Mouse (Mus musculus): ENCODE measurements around the gene Lgals1. TPM values are rescaled to one million over a fixed set of nuclear protein-coding genes. Genes with fewer than 3 reads are reported as not detected.
A peak's percentile ranks its signal among the peaks of the same experiment; 100 is the strongest.

The Lgals1 gene
- total RNA-seq, 1 experiment from 2014 or later, result 31.7 TPM

GRCm38 (mm10) chr15:78930801-78931426, 4.4 kb downstream of the Lgals1 start:
- ATAC-seq (ENCODE audit: extremely low read depth, insufficient number of reproducible peaks, low FRiP score, poor library complexity, severe bottlenecking), result no peak

- peak; percentile 65 for ATAC-seq (ENCODE audit: extremely low read depth, insufficient number of reproducible peaks, low FRiP score, poor library complexity, severe bottlenecking)
Observed at GRCm38 (mm10) chr15:78931577-78931976, 5.1 kb downstream of the Lgals1 start.

GRCm38 (mm10) chr15:78934784-78935320, 8.3 kb downstream of the Lgals1 start, which contains the start of gene Nol12:
Gene Nol12, plus strand, starts transcription at chr15:78934933.
- ATAC-seq (ENCODE audit: extremely low read depth, insufficient number of reproducible peaks, low FRiP score, poor library complexity, severe bottlenecking), result peak; percentile 84

- ATAC-seq (ENCODE audit: extremely low read depth, insufficient number of reproducible peaks, low FRiP score, poor library complexity, severe bottlenecking), result no peak
Observed at GRCm38 (mm10) chr15:78936403-78936802, 9.9 kb downstream of the Lgals1 start.

- ATAC-seq (ENCODE audit: extremely low read depth, insufficient number of reproducible peaks, low FRiP score, poor library complexity, severe bottlenecking), result no peak
Observed at GRCm38 (mm10) chr15:78937311-78937710, 10.8 kb downstream of the Lgals1 start.

- no peak for ATAC-seq (ENCODE audit: extremely low read depth, insufficient number of reproducible peaks, low FRiP score, poor library complexity, severe bottlenecking)
Observed at GRCm38 (mm10) chr15:78937963-78938362, 11.4 kb downstream of the Lgals1 start.

- ATAC-seq (ENCODE audit: extremely low read depth, insufficient number of reproducible peaks, low FRiP score, poor library complexity, severe bottlenecking), result no peak
Observed at GRCm38 (mm10) chr15:78940325-78940724, 13.8 kb downstream of the Lgals1 start.

GRCm38 (mm10) chr15:78942663-78943062, 16.1 kb downstream of the Lgals1 start:
- peak; percentile 40; the same call in 1 of the 2 replicates for ATAC-seq (ENCODE audit: extremely low read depth, insufficient number of reproducible peaks, low FRiP score, poor library complexity, severe bottlenecking)

- ATAC-seq (ENCODE audit: extremely low read depth, insufficient number of reproducible peaks, low FRiP score, poor library complexity, severe bottlenecking), result no peak
Observed at GRCm38 (mm10) chr15:78946232-78946631, 19.7 kb downstream of the Lgals1 start.

GRCm38 (mm10) chr15:78947657-78948056, 21.1 kb downstream of the Lgals1 start, which contains the start of gene Triobp:
Gene Triobp, plus strand, starts transcription at chr15:78947724.
- ATAC-seq (ENCODE audit: extremely low read depth, insufficient number of reproducible peaks, low FRiP score, poor library complexity, severe bottlenecking), result peak; percentile 61

GRCm38 (mm10) chr15:78948152-78948725, 21.7 kb downstream of the Lgals1 start:
- ATAC-seq (ENCODE audit: extremely low read depth, insufficient number of reproducible peaks, low FRiP score, poor library complexity, severe bottlenecking), result no peak

GRCm38 (mm10) chr15:78948883-78949282, 22.4 kb downstream of the Lgals1 start:
- ATAC-seq (ENCODE audit: extremely low read depth, insufficient number of reproducible peaks, low FRiP score, poor library complexity, severe bottlenecking), result no peak

- ATAC-seq (ENCODE audit: extremely low read depth, insufficient number of reproducible peaks, low FRiP score, poor library complexity, severe bottlenecking), result no peak
Observed at GRCm38 (mm10) chr15:78955663-78956062, 29.1 kb downstream of the Lgals1 start.

GRCm38 (mm10) chr15:78956351-78956750, 29.8 kb downstream of the Lgals1 start:
- 0 out of 2 replicates have a peak, but pooled peaks have one; percentile 31 for ATAC-seq (ENCODE audit: extremely low read depth, insufficient number of reproducible peaks, low FRiP score, poor library complexity, severe bottlenecking)

GRCm38 (mm10) chr15:78957021-78957420, 30.5 kb downstream of the Lgals1 start:
- ATAC-seq (ENCODE audit: extremely low read depth, insufficient number of reproducible peaks, low FRiP score, poor library complexity, severe bottlenecking), result no peak

- ATAC-seq (ENCODE audit: extremely low read depth, insufficient number of reproducible peaks, low FRiP score, poor library complexity, severe bottlenecking), result no peak
Observed at GRCm38 (mm10) chr15:78959537-78959936, 33.0 kb downstream of the Lgals1 start.

GRCm38 (mm10) chr15:78960088-78960487, 33.6 kb downstream of the Lgals1 start:
- no peak for ATAC-seq (ENCODE audit: extremely low read depth, insufficient number of reproducible peaks, low FRiP score, poor library complexity, severe bottlenecking)

GRCm38 (mm10) chr15:78962885-78963284, 36.4 kb downstream of the Lgals1 start:
- peak; percentile 53 for ATAC-seq (ENCODE audit: extremely low read depth, insufficient number of reproducible peaks, low FRiP score, poor library complexity, severe bottlenecking)

- ATAC-seq (ENCODE audit: extremely low read depth, insufficient number of reproducible peaks, low FRiP score, poor library complexity, severe bottlenecking), result no peak
Observed at GRCm38 (mm10) chr15:78971626-78972025, 45.1 kb downstream of the Lgals1 start.

GRCm38 (mm10) chr15:78973950-78974349, 47.4 kb downstream of the Lgals1 start:
- ATAC-seq (ENCODE audit: extremely low read depth, insufficient number of reproducible peaks, low FRiP score, poor library complexity, severe bottlenecking), result no peak

Data from neutrophil, adult 5-6 weeks (primary cell).